ENCODE assay signal across 36 mouse cellular contexts in genomic region chr15:10535969-10536368, GRCm38 (mm10). TPM values are rescaled to one million over a fixed set of nuclear protein-coding genes. Genes with fewer than 3 reads are reported as not detected.
DNase-seq lines count a peak whose midpoint lies in the region; ATAC-seq and TF ChIP-seq lines count a peak whose summit lies in the region.
"Had no signal": no experiment of that assay in that cellular context is flagged by ENCODE, and none has a peak within 500 bp of the region (broad histone marks: within the 10 kb centered on the region; RNA-seq: fewer than 3 reads in every experiment).

No protein-coding gene starts in this region.

- H3K27ac ChIP-seq in CH12.LX (ENCODE audit: insufficient read depth, low read depth): no peak overlapping the region
- peak overlapping the region; percentile 45 for H3K27ac ChIP-seq in embryonic facial prominence, embryonic 15.5 days (replicated peaks)
- peak overlapping the region; percentile 16; the same call in 1 of the 2 replicates for H3K27ac ChIP-seq in limb, embryonic 13.5 days
- H3K27ac ChIP-seq: forebrain, embryonic 10.5 days; forebrain, embryonic 13.5 days; heart, embryonic 15.5 days; hindbrain, embryonic 10.5 days; hindbrain, embryonic 13.5 days; intestine, embryonic 15.5 days had no signal

- no peak for TF ChIP-seq CTCF in CH12.LX (conservative IDR thresholded peaks at IDR 0.05 in 1 of 2, IDR thresholded peaks at IDR 0.05 in 1 of 2; ENCODE audit: low read depth in 2 of 2, low read length in 2 of 2)

- no peak for TF ChIP-seq POLR2A in CH12.LX (IDR thresholded peaks at IDR 0.05; ENCODE audit: low read depth, low read length)

- H3K36me3 ChIP-seq in CH12.LX (replicated peaks in 1 of 2; ENCODE audit: control insufficient read depth in 1 of 2, insufficient read depth in 1 of 2, low read length in 1 of 2): no peaks in the 10 kb centered on the region
- H3K36me3 ChIP-seq in embryonic facial prominence, embryonic 15.5 days: no peaks in the 10 kb centered on the region
- H3K36me3 ChIP-seq in limb, embryonic 13.5 days: no peaks in the 10 kb centered on the region
- H3K36me3 ChIP-seq: forebrain, embryonic 10.5 days; heart, embryonic 15.5 days; hindbrain, embryonic 10.5 days; hindbrain, embryonic 13.5 days; intestine, embryonic 15.5 days had no signal

- H3K79me2 ChIP-seq in CH12.LX (replicated peaks; ENCODE audit: control insufficient read depth, extremely low read depth, insufficient read depth, poor library complexity, severe bottlenecking): no peaks in the 10 kb centered on the region

- no peak overlapping the region for H3K4me2 ChIP-seq in CH12.LX (ENCODE audit: insufficient read depth, low read depth, poor library complexity, severe bottlenecking)
- no peak overlapping the region for H3K4me2 ChIP-seq in embryonic facial prominence, embryonic 15.5 days (replicated peaks)
- no peak overlapping the region for H3K4me2 ChIP-seq in limb, embryonic 13.5 days (replicated peaks)
- H3K4me2 ChIP-seq: forebrain, embryonic 13.5 days; heart, embryonic 11.5 days; heart, embryonic 15.5 days; hindbrain, embryonic 13.5 days; intestine, embryonic 15.5 days had no signal

- no peak for TF ChIP-seq RAD21 in CH12.LX (IDR thresholded peaks at IDR 0.05; ENCODE audit: low read depth, low read length)

- no peak for ATAC-seq in embryonic facial prominence, embryonic 15.5 days (ENCODE audit: insufficient number of reproducible peaks, low FRiP score, low TSS enrichment, low read depth)
- no peak for ATAC-seq in limb, embryonic 13.5 days (ENCODE audit: low FRiP score, low read depth)
- ATAC-seq in activated CD4-positive, CD25-positive, alpha-beta regulatory T cell, adult 4 months: no peak
- ATAC-seq: CD4-positive, CD25-positive, alpha-beta regulatory T cell, adult 4 months; forebrain, embryonic 13.5 days; forebrain, embryonic 16.5 days; hindbrain, embryonic 16.5 days; intestine, embryonic 15.5 days; Patski had no signal

- no peak overlapping the region for H3K4me3 ChIP-seq in CH12.LX (replicated peaks in 1 of 3; ENCODE audit: low read depth in 2 of 3, low read length in 2 of 3, poor library complexity in 1 of 3)
- no peak overlapping the region for H3K4me3 ChIP-seq in embryonic facial prominence, embryonic 15.5 days (replicated peaks)
- H3K4me3 ChIP-seq in limb, embryonic 13.5 days: no peak overlapping the region
- H3K4me3 ChIP-seq: forebrain, embryonic 10.5 days; forebrain, embryonic 13.5 days; heart, embryonic 15.5 days; hindbrain, embryonic 10.5 days; hindbrain, embryonic 13.5 days; intestine, embryonic 15.5 days had no signal

- peak; percentile 14 for DNase-seq in CH12.LX (ENCODE audit: extremely low read depth)
- peak; percentile 39 for DNase-seq in NIH3T3 (ENCODE audit: low read depth)
- no peak for DNase-seq in frontal cortex, postnatal 25 days (ENCODE audit: low spot score in 2 of 2)
- no peak for DNase-seq in testis, postnatal 10 days (ENCODE audit: low spot score)
- no peak for DNase-seq in right cerebral cortex, postnatal 36 days (ENCODE audit: low spot score in 2 of 2)
- DNase-seq: adrenal gland, adult 2 months; adrenal gland, postnatal 14 days; cerebellum, adult 11 months; cerebellum, adult 2 months; cerebellum, adult 9-11 months; cerebellum, postnatal 25 days; gastrocnemius, postnatal 25 days; heart, postnatal 10 days; heart, postnatal 36 days had no signal

- no peaks in the 10 kb centered on the region for H3K27me3 ChIP-seq in CH12.LX (replicated peaks)
- no peaks in the 10 kb centered on the region for H3K27me3 ChIP-seq in embryonic facial prominence, embryonic 15.5 days
- H3K27me3 ChIP-seq in limb, embryonic 13.5 days: no peaks in the 10 kb centered on the region
- H3K27me3 ChIP-seq: forebrain, embryonic 13.5 days; heart, embryonic 15.5 days; hindbrain, embryonic 13.5 days; intestine, embryonic 15.5 days; Patski had no signal

- in situ Hi-C loops in CH12.LX (cut with MboI; ENCODE audit: low pct_ligation_motif_present, low pct_unique_long_range_greater_than_20kb, low sequenced_read_pairs): no loop called here

- 46% methylated on average over 7 of the region's 7 CpGs for WGBS in embryonic facial prominence, embryonic 15.5 days
- 47% methylated on average over 7 of the region's 7 CpGs for WGBS in limb, embryonic 13.5 days

- H3K9ac ChIP-seq in CH12.LX (ENCODE audit: insufficient read depth, low read depth): no peak overlapping the region
- H3K9ac ChIP-seq in embryonic facial prominence, embryonic 15.5 days: no peak overlapping the region
- H3K9ac ChIP-seq in limb, embryonic 13.5 days: no peak overlapping the region
- H3K9ac ChIP-seq: forebrain, embryonic 13.5 days; heart, embryonic 15.5 days; hindbrain, embryonic 13.5 days; intestine, embryonic 15.5 days had no signal

- H3K9me3 ChIP-seq in CH12.LX (replicated peaks; ENCODE audit: low read length): no peaks in the 10 kb centered on the region
- H3K9me3 ChIP-seq in embryonic facial prominence, embryonic 15.5 days (replicated peaks): no peaks in the 10 kb centered on the region
- no peaks in the 10 kb centered on the region for H3K9me3 ChIP-seq in limb, embryonic 13.5 days
- H3K9me3 ChIP-seq: forebrain, embryonic 10.5 days; forebrain, embryonic 13.5 days; heart, embryonic 15.5 days; hindbrain, embryonic 10.5 days; hindbrain, embryonic 13.5 days; intestine, embryonic 15.5 days had no signal

- no peak for TF ChIP-seq EP300 in CH12.LX (IDR thresholded peaks at IDR 0.05; ENCODE audit: low read length)

- dilution Hi-C loops in CH12.LX (cut with MboI; ENCODE audit: extremely low pct_ligation_motif_present, extremely low pct_unique_long_range_greater_than_20kb, low sequenced_read_pairs): no loop called here

- H3K4me1 ChIP-seq in CH12.LX (ENCODE audit: control insufficient read depth in 1 of 2, insufficient read depth in 2 of 2): peaks cover 14 to 44% of the 10 kb centered on the region in 2 experiments; a peak in 3 of 4 replicates
- H3K4me1 ChIP-seq in embryonic facial prominence, embryonic 15.5 days: peaks cover 9% of the 10 kb centered on the region
- H3K4me1 ChIP-seq in limb, embryonic 13.5 days: peaks cover 24% of the 10 kb centered on the region
- H3K4me1 ChIP-seq: forebrain, embryonic 13.5 days; heart, embryonic 15.5 days; hindbrain, embryonic 10.5 days; hindbrain, embryonic 13.5 days; intestine, embryonic 15.5 days had no signal

TF ChIP-seq in CH12.LX, 34 proteins besides CTCF, POLR2A, EP300 and RAD21:
- no peak for TF ChIP-seq MXI1 (IDR thresholded peaks at IDR 0.05; ENCODE audit: low read depth, low read length)

RNA-seq across cellular contexts. Expression of gene Ttc23l, which starts 22.5 kb away (rescaled TPM):
- total RNA-seq in CH12.LX (2012; rRNA removed) (not detected in 2 replicates), CH12.LX (2014; rRNA removed) (0.15 TPM in 1 of 2 replicates, not detected in the other)
- 0.16 and 0.31 TPM in 2 replicates for polyA plus RNA-seq in CH12.LX (2012; ENCODE audit: insufficient read length, low read depth)
- polyA plus RNA-seq in embryonic facial prominence, embryonic 15.5 days (2015; fragmentation: Nextera tagmentation; extraction: Ambion mirVana): not detected in 2 replicates
- not detected in 2 replicates for polyA plus RNA-seq in limb, embryonic 13.5 days (2015; fragmentation: Nextera tagmentation; extraction: Ambion mirVana)
- polyA plus RNA-seq in activated CD4-positive, CD25-positive, alpha-beta regulatory T cell, adult 4 months (2017; shearing (Covaris generic)): not detected
- total RNA-seq: adrenal gland, adult 2 months; adrenal gland, postnatal 14 days; adrenal gland, postnatal 4 days; common myeloid progenitor, adult 5-6 weeks; ES-E14; gastrocnemius, adult 8-10 months; gastrocnemius, postnatal 25 days; granulocyte monocyte progenitor cell, adult 5-6 weeks; heart, adult 8-10 months; heart, postnatal 10 days; heart, postnatal 36 days had no signal
- polyA plus RNA-seq: adrenal gland, adult 2 months; C2C12; CD4-positive, CD25-positive, alpha-beta regulatory T cell, adult 4 months; cerebellum, adult 2 months; forebrain, embryonic 10.5 days; forebrain, embryonic 13.5 days; forebrain, embryonic 16.5 days; frontal cortex, adult 2 months; heart, embryonic 11.5 days; heart, embryonic 15.5 days; hindbrain, embryonic 10.5 days; hindbrain, embryonic 13.5 days; hindbrain, embryonic 16.5 days; intestine, embryonic 15.5 days; Patski had no signal

RNA-seq across cellular contexts. Expression of gene Rad1, which starts 50.2 kb away (rescaled TPM):
- total RNA-seq in CH12.LX (2012; rRNA removed): 37.6 and 43.3 TPM in 2 replicates
- total RNA-seq in CH12.LX (2014; rRNA removed): 81.7 and 92.8 TPM in 2 replicates
- 34.0 and 34.7 TPM in 2 replicates for polyA plus RNA-seq in CH12.LX (2012; ENCODE audit: insufficient read length, low read depth)
- 28.0 and 32.9 TPM in 2 replicates for polyA plus RNA-seq in embryonic facial prominence, embryonic 15.5 days (2015; fragmentation: Nextera tagmentation; extraction: Ambion mirVana)
- polyA plus RNA-seq in limb, embryonic 13.5 days (2015; fragmentation: Nextera tagmentation; extraction: Ambion mirVana): 36.0 and 38.7 TPM in 2 replicates
- polyA plus RNA-seq in activated CD4-positive, CD25-positive, alpha-beta regulatory T cell, adult 4 months (2017; shearing (Covaris generic)): 10 to 100 TPM; 26.8 TPM

RNA-seq across cellular contexts. Expression of gene Brix1, which starts 50.2 kb away (rescaled TPM):
- total RNA-seq in CH12.LX (2012; rRNA removed): 25.3 and 36.8 TPM in 2 replicates
- total RNA-seq in CH12.LX (2014; rRNA removed): 93.4 and 118 TPM in 2 replicates
- polyA plus RNA-seq in CH12.LX (2012; ENCODE audit: insufficient read length, low read depth): 354 and 355 TPM in 2 replicates
- polyA plus RNA-seq in embryonic facial prominence, embryonic 15.5 days (2015; fragmentation: Nextera tagmentation; extraction: Ambion mirVana): 86.0 and 86.5 TPM in 2 replicates
- polyA plus RNA-seq in limb, embryonic 13.5 days (2015; fragmentation: Nextera tagmentation; extraction: Ambion mirVana): 111 and 114 TPM in 2 replicates
- 100 to 1,000 TPM; 145 to 167 TPM for polyA plus RNA-seq in activated CD4-positive, CD25-positive, alpha-beta regulatory T cell, adult 4 months (2017; shearing (Covaris generic))

Comparison
In these comparisons a context has a peak if more than half of its experiments do, and no peak if none do; other contexts are left out.
1. DNase-seq: peak in CH12.LX (single experiment) and NIH3T3 (single experiment); none in frontal cortex, postnatal 25 days (0 of 2), testis, postnatal 10 days (single experiment) and right cerebral cortex, postnatal 36 days (0 of 2).